Mouse (Mus musculus) embryonic facial prominence, embryonic 11.5 days (tissue): ENCODE results near the gene Gm15085. TPM values are rescaled to one million over a fixed set of nuclear protein-coding genes. Genes with fewer than 3 reads are reported as not detected.
"Not testable (repeated sequence)": the region's sequence is repeated elsewhere in the genome, so short reads cannot be mapped to it uniquely, and the experiment has no call there.

Experiments
- ATAC-seq: fragments of 200-750 bp; cut with Nextera tagmentation; replicated peaks from 2 replicates; pipeline ENCODE4 v1.8.0; 2017; ENCODE audit warnings: low read depth; ENCODE audit not compliant: insufficient number of reproducible peaks, low FRiP score, low TSS enrichment
- DNase-seq: peaks from one replicate; pipeline ENCODE4 v3.0.0-alpha.2; 2015; ENCODE audit warnings: low spot score
- H3K27ac ChIP-seq: fragments of 300-500 bp; sonication (generic); replicated peaks from 2 replicates; pipeline ENCODE4 v1.5.1; 2014; ENCODE audit warnings: mild to moderate bottlenecking, low read depth, low read length, control low read depth
- H3K27me3 ChIP-seq: fragments of 300-500 bp; sonication (generic); 2 replicates; pipeline ENCODE4 v1.6.1; 2014; ENCODE audit warnings: mild to moderate bottlenecking, low read length, moderate library complexity, mixed read lengths; ENCODE audit not compliant: control insufficient read depth, insufficient read depth
- H3K36me3 ChIP-seq: fragments of 300-500 bp; sonication (generic); replicated peaks from 2 replicates; pipeline ENCODE4 v1.6.1; 2014; ENCODE audit warnings: low read depth, mild to moderate bottlenecking, low read length, moderate library complexity, mixed read lengths; ENCODE audit not compliant: control insufficient read depth, insufficient read depth
- H3K4me1 ChIP-seq: fragments of 300-500 bp; sonication (generic); 2 replicates; pipeline ENCODE4 v1.6.1; 2014; ENCODE audit warnings: low read length, mixed read lengths; ENCODE audit not compliant: control insufficient read depth, insufficient read depth
- H3K4me2 ChIP-seq: fragments of 300-500 bp; sonication (generic); 2 replicates; pipeline ENCODE4 v1.6.1; 2014; ENCODE audit warnings: low read depth, mild to moderate bottlenecking, control low read depth, low read length, moderate library complexity
- H3K4me3 ChIP-seq: fragments of 300-500 bp; sonication (generic); 2 replicates; pipeline ENCODE4 v1.5.1; 2014; ENCODE audit warnings: low read depth, low read length, control low read depth
- H3K9ac ChIP-seq: fragments of 300-500 bp; sonication (generic); replicated peaks from 2 replicates; pipeline ENCODE4 v1.6.1; 2014; ENCODE audit warnings: mild to moderate bottlenecking, control low read depth, low read length
- H3K9me3 ChIP-seq: fragments of 300-500 bp; sonication (generic); replicated peaks from 2 replicates; pipeline ENCODE4 v1.6.1; 2016; ENCODE audit warnings: mild to moderate bottlenecking, low read length, inconsistent platforms, mixed read lengths; ENCODE audit not compliant: control insufficient read depth
- WGBS: fragments of 180-500 bp; shearing (Covaris S2); extraction: QIAGEN DNeasy Blood & Tissue Kit; methylation state at CpG from one replicate; pipeline ENCODE4 v1.1.7; 2014; 5-methylcytosine and 5-hydroxymethylcytosine counted together
- polyA plus RNA-seq: library from polyadenylated mRNA; unstranded; fragments of >200 nt; fragmentation: Nextera tagmentation; extraction: Ambion mirVana; gene quantifications from 2 replicates; pipeline ENCODE4 v1.2.1, GENCODE M21; 2014

Gene Gm15085
- not detected in 2 replicates for polyA plus RNA-seq

GRCm38 (mm10) chrX:149447317-149447716 is at the start of gene Gm15085:
TSS of gene Gm15085 (plus strand) at chrX:149447617.
- not testable (repeated sequence) for ATAC-seq

More at GRCm38 (mm10) chrX:149447317-149447716, at the start of gene Gm15085:
- not testable (repeated sequence) for H3K9me3 ChIP-seq, H3K9ac ChIP-seq, H3K4me2 ChIP-seq, DNase-seq, H3K27ac ChIP-seq, H3K36me3 ChIP-seq, H3K4me3 ChIP-seq, H3K27me3 ChIP-seq, H3K4me1 ChIP-seq
- WGBS: no CpG with 5 or more reads among the region's 6 CpGs

Other genes starting within 250 kb of the Gm15085 start
- not detected in 2 replicates for gene Gm15093, start 175.2 kb upstream of the Gm15085 start, polyA plus RNA-seq
- not detected in 2 replicates for gene Gm10439, start 147.0 kb downstream of the Gm15085 start, polyA plus RNA-seq